Mouse (Mus musculus) B cell, adult 2 months (primary cell): ENCODE results near the gene Cyp27b1.

Experiments
- DNase-seq, 2 experiments: peaks; one replicate each; pipeline ENCODE4 v3.0.0; 2022

Cyp27b1 gene

DNA sequence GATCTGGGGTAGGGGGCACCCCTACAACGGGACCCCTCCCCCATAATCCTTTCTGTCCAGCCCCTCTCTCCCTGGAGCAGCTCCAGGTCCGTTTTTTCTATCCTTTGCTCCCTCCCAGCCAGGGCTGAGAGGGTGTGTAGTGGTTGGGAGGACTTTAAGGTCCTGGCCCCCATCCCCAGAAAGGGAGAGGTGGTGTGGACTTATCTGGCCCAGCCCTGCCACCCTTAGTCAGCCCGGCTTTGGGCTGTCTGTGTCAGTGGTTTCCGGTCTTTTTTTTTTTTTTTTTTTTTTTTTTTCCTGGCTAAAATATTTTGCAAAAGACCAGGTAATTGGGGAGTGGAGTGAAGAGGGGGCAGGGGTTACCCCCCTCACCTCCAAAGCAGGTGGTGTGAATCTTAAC, 44.7 kb downstream of the Cyp27b1 start:
- DNase-seq: no peak

DNA sequence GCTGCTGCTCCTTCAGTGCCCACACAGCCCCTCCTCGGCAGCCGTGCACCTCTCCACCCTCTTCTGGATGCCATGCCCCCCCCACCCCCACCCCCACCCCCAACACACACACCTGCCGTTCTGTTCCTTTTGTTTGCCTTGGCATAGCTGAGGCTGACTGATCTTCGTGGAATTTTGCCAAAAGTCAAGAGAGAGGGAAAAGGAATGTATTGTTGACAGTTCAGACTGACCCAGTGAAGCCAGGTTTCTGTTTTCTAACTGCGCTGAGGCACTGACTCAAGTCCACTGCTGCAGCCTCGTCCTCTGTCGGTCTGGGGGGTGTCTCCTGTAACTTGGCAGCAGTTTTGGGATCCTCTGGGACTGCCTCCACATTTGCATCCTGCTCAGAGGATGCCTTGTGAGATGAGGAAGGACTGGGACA, 46.3 kb downstream of the Cyp27b1 start:
- DNase-seq: no peak

DNA sequence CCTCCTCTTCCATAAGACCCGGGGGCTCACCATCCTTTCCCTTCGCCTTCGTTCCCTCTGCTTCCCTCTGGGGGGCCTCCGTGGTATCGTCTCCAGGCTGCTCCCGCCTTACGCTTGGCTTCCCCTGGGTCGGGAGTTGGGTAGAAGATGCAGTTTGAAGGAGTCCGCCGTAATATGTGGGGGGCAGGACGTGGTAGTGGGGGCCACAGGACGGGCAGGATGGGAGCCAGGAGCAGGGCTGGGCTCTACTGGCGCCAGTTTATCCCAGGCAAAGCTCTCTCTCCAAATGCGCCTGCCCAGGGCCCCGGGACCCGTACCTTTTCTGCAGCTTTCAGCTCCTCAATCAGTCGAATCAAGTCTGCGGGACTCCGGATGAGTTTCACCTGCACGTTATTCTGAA, 50.5 kb downstream of the Cyp27b1 start:
- no peak for DNase-seq

- no peak for DNase-seq
These were observed 51.1 kb downstream of the Cyp27b1 start for GRCm38 (mm10) chr10:127099191-127099590.

- DNase-seq: no peak
These were observed 51.8 kb downstream of the Cyp27b1 start for GRCm38 (mm10) chr10:127099868-127100267.

DNA sequence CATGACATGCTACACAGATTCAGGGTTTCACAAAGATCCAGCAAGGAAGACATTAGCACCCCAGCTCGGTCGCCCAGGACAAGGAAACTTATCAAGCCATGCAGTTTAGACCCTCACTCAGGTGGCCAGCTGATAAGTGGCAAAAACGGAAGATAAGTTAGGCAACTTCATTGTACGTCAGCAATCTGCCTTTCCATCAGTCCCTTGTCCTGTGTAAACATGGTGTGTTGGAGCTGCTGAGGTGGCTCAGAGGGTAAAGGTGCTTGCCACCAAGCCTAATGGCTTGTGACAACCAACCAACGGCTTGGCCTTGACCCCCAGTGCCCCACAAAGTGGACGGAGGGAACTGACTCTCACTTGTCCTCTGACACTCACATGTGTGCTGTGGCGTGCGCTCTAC, 52.4 kb downstream of the Cyp27b1 start:
- DNase-seq: no peak

GRCm38 (mm10) chr10:127101151-127101550, 53.1 kb downstream of the Cyp27b1 start:
- DNase-seq: no peak
